Mouse (Mus musculus) brain, adult 2 months (tissue): ENCODE measurements at regions not wholly inside any gene's neighbourhood (a gene's known extent, or its start where the extent isn't known, plus 50 kb on each side); places are given as distances from the start of the nearest gene placed in this dataset.

Experiments used
- DNase-seq: peaks from one replicate; pipeline ENCODE4 v3.0.0; 2011; ENCODE audit warnings: low read depth, low spot score

GRCm38 (mm10) chrX:76795304-76795703 is 192.6 kb upstream of the Cldn34d start:
- DNase-seq, result peak; percentile 40

GRCm38 (mm10) chrX:76790613-76791012 is 187.9 kb upstream of the Cldn34d start:
- DNase-seq, result peak; percentile 13

GRCm38 (mm10) chrX:76780044-76780443 is 177.3 kb upstream of the Cldn34d start:
- DNase-seq, result peak; percentile 4
